Comparison of ENCODE assay signal across 21 mouse cellular contexts in genomic region chr14:121881211-121881610, GRCm38 (mm10). TPM values are rescaled to one million over a fixed set of nuclear protein-coding genes. Genes with fewer than 3 reads are reported as not detected.
DNase-seq lines count a peak whose midpoint lies in the region; ATAC-seq and TF ChIP-seq lines count a peak whose summit lies in the region.
"Had no signal": no experiment of that assay in that cellular context is flagged by ENCODE, and none has a peak within 500 bp of the region (broad histone marks: within the 10 kb centered on the region; RNA-seq: fewer than 3 reads in every experiment).

No protein-coding gene starts in this region.

- peaks cover 4% of the 10 kb centered on the region; the same call in 1 of the 2 replicates for H3K36me3 ChIP-seq in spleen, adult 2 months (ENCODE audit: control insufficient read depth, insufficient read depth, low read length)
- H3K36me3 ChIP-seq: forebrain, embryonic 15.5 days; hindbrain, embryonic 15.5 days had no signal

- peak; percentile 29 for ATAC-seq in activated CD4-positive, CD25-positive, alpha-beta regulatory T cell, adult 4 months
- ATAC-seq: forebrain, embryonic 15.5 days had no signal

- intact Hi-C loops in gastrocnemius, adult 2 months (cut with DNase I): no loop called here

- H3K4me1 ChIP-seq in spleen, adult 2 months (ENCODE audit: control insufficient read depth, insufficient read depth, insufficient read length): peaks cover 32% of the 10 kb centered on the region; the same call in 1 of the 2 replicates

- peak in 1 of 2 experiments; percentile 38 for DNase-seq in spleen, adult 2 months (ENCODE audit: low read depth in 1 of 2, low spot score in 2 of 2)
- DNase-seq in spleen, postnatal 4 days (ENCODE audit: low spot score in 2 of 2): no peak
- DNase-seq in thymus, adult 18-20 months: peak; percentile 26 to 52
- DNase-seq in thymus, postnatal 4 days: peak; percentile 69
- DNase-seq in kidney, postnatal 36 days: no peak
- DNase-seq in gastrocnemius, adult 2 months: no peak
- DNase-seq: cerebellum, adult 9-10 months; kidney, adult 11 months; layer of hippocampus, postnatal 36 days; lung, postnatal 14 days; midbrain, embryonic 14.5 days had no signal

- 41% methylated on average over 7 of the region's 7 CpGs for WGBS in spleen, adult 2 months

- H3K4me3 ChIP-seq in spleen, adult 2 months (ENCODE audit: extremely low read depth, insufficient read depth, insufficient read length): no peak overlapping the region; the same call in 1 of the 2 replicates
- H3K4me3 ChIP-seq in gastrocnemius, adult 2 months: no peak overlapping the region
- H3K4me3 ChIP-seq: forebrain, embryonic 15.5 days; hindbrain, embryonic 15.5 days; layer of hippocampus, adult 2 months; limb, embryonic 15.5 days; liver, embryonic 15.5 days; megakaryocyte, embryonic 14.5 days had no signal

- H3K27ac ChIP-seq in spleen, adult 2 months (ENCODE audit: insufficient read depth, low read length): peak overlapping the region; percentile 80
- no peak overlapping the region for H3K27ac ChIP-seq in gastrocnemius, adult 2 months
- H3K27ac ChIP-seq: forebrain, embryonic 15.5 days; hindbrain, embryonic 15.5 days; kidney, postnatal 0 days; layer of hippocampus, adult 2 months; limb, embryonic 15.5 days; liver, embryonic 15.5 days had no signal

- H3K27me3 ChIP-seq in spleen, adult 2 months (ENCODE audit: control insufficient read depth, insufficient read depth, low read length): no peaks in the 10 kb centered on the region
- H3K27me3 ChIP-seq: forebrain, embryonic 15.5 days; hindbrain, embryonic 15.5 days; limb, embryonic 15.5 days; liver, embryonic 15.5 days; megakaryocyte, embryonic 14.5 days had no signal

- no peak for TF ChIP-seq CTCF in spleen, adult 2 months (IDR thresholded peaks at IDR 0.05; ENCODE audit: extremely low read depth, insufficient read depth, insufficient read length, insufficient replicate concordance)
- no peak for TF ChIP-seq CTCF in gastrocnemius, adult 2 months (IDR thresholded peaks at IDR 0.05)

- no peak for TF ChIP-seq POLR2A in spleen, adult 2 months (IDR thresholded peaks at IDR 0.05; ENCODE audit: low read depth, low read length)

RNA-seq across cellular contexts. Expression of gene Ubac2, which starts 2.8 kb away (rescaled TPM):
- 45.3 and 61.2 TPM in 2 replicates for polyA plus RNA-seq in spleen, adult 2 months (2012; rRNA removed)
- polyA plus RNA-seq in activated CD4-positive, CD25-positive, alpha-beta regulatory T cell, adult 4 months (2017; shearing (Covaris generic)): 10 to 100 TPM; 62.5 to 75.1 TPM
- total RNA-seq in gastrocnemius, adult 2 months (2021): 10 to 100 TPM; 31.5 to 35.8 TPM

RNA-seq across cellular contexts. Expression of gene Gpr18, which starts 34.4 kb away (rescaled TPM):
- polyA plus RNA-seq in spleen, adult 2 months (2012; rRNA removed): 91.9 and 111 TPM in 2 replicates
- 10 to 100 TPM; 83.8 to 86.0 TPM for polyA plus RNA-seq in activated CD4-positive, CD25-positive, alpha-beta regulatory T cell, adult 4 months (2017; shearing (Covaris generic))
- not detected for total RNA-seq in gastrocnemius, adult 2 months (2021)
- total RNA-seq: layer of hippocampus, adult 2 months; layer of hippocampus, postnatal 36 days; left cerebral cortex, postnatal 36 days had no signal
- polyA plus RNA-seq: G1E; midbrain, embryonic 14.5 days had no signal

Comparison
In these comparisons a context has a peak if more than half of its experiments do, and no peak if none do; other contexts are left out.
1. DNase-seq: peak in thymus, adult 18-20 months (2 of 2) and thymus, postnatal 4 days (single experiment); none in spleen, postnatal 4 days (0 of 2), kidney, postnatal 36 days (0 of 2) and gastrocnemius, adult 2 months (single experiment).